Mouse (Mus musculus): ENCODE measurements around the gene Ntrk1. TPM values are rescaled to one million over a fixed set of nuclear protein-coding genes. Genes with fewer than 3 reads are reported as not detected.
"Not testable (repeated sequence)": the region's sequence is repeated elsewhere in the genome, so short reads cannot be mapped to it uniquely, and the experiment has no call there.

The Ntrk1 gene
- total RNA-seq (2021): under 1 TPM; 0.38 to 0.93 TPM

DNA sequence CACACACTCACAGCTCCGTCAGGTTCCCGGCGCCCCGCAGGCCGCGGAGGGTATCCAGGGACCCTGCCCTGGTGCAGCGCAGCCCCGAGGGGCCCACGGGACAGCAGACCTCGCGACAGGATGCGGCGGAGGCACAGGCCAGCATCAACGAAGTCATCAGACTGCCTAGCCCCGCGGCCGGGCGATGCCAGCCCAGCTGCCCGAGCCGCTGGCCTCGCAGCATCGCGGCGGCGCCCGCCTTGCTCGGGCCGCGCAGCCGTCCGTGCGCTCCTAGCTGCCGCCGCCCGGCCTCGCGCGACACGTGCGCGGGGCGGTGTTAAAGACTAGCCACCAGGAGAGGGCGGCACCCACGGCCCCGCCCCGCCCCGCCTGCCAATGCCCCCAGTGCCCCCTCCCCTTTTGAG lies at the start of gene Ntrk1:
Gene Ntrk1 (minus strand): TSS at position 241 of the 404 bp plus-strand sequence.
- intact Hi-C loops (cut with DNase I): no loop called here
- DNase-seq: no peak

GRCm38 (mm10) chr3:87840858-87841257 lies 45.9 kb upstream of the Ntrk1 start:
- intact Hi-C loops (cut with DNase I): no loop called here
- no peak for DNase-seq

- peak; percentile 77 for DNase-seq
- intact Hi-C loops (cut with DNase I): no loop called here
These were observed 43.7 kb upstream of the Ntrk1 start for GRCm38 (mm10) chr3:87838622-87839021.

DNA sequence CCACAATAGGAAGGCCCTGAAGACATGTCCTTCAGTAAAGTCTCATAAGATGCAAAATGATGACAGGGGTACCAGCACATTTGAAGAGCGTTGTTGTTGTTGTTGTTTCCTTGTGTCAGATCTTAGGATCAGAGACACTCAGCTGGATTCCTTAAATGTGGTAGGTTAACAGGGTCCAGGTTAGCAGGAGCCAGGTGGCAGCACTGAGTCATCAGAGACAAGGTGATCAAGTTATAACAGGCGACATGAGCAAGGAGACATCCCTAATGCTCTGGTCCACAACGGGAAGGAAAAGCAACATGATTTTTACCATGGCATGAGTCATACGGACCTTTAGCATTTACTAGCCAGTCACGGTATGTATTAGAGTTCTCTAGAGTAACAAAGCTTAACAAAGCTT lies 38.5 kb upstream of the Ntrk1 start:
- intact Hi-C loops (cut with DNase I): no loop called here
- DNase-seq: no peak

DNA sequence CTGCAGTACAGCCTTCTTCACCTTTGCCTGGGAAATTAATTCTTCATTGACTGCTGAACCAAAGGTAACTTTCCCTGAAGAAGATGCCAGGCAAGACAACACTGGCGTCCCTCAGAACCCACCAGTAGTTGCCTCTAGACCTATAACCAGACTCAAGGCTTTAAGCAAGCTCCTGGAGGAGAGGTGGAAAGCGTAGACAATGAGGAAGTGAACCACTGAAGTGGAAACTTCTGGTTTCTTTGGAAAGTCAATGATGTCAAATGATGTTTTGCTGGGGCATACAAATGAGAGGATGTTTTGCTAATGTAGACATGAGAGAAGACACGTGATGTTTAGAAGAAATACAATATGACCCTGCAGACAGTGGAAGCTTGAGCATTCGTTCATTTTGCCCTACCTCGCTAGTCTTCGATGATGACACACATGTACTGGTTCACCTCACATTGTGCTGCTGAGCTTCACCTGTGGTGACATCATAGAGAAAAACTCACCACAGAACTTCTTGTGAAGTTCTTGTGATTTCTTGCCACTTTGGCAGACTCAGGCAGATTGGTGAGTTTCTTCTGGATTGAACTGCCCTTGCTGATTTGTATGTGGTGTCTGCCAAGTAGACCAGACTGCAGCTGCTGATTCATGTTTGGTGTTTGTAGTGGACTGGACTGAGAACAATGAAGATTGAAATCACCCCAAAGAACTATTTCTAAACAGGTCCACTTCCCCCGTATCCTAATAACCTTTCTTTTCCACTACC lies 37.3 kb upstream of the Ntrk1 start:
- intact Hi-C loops (cut with DNase I): no loop called here
- DNase-seq: no peak

GRCm38 (mm10) chr3:87829025-87829424 lies 34.1 kb upstream of the Ntrk1 start:
- DNase-seq: no peak
- intact Hi-C loops (cut with DNase I): no loop called here

GRCm38 (mm10) chr3:87828435-87828834 lies 33.5 kb upstream of the Ntrk1 start:
- no peak for DNase-seq
- intact Hi-C loops (cut with DNase I): no loop called here

DNA sequence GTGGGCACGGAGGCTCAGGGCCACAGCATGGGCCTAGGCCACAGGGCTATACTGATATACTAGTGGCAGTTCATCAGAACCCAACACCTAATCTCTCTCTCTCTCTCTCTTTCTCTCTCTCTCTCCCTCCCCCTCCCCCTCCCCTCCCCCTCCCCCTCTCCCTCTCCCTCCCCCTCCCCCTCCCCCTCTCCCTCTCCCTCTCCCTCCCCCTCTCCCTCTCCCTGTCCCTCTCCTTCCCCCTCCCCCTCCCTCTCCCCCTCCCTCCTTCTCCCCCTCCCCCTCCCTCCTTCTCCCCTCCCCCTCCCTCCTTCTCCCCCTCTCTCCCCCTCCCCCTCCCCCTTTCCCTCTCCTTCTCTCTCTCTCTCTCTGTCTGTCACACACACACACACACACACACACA lies 29.2 kb upstream of the Ntrk1 start, which contains the start of gene Pear1:
Gene Pear1 (minus strand): TSS at position 101 of the 400 bp plus-strand sequence.
- intact Hi-C loops (cut with DNase I); DNase-seq: not testable (repeated sequence)

GRCm38 (mm10) chr3:87818226-87818625 lies 23.3 kb upstream of the Ntrk1 start:
- no peak for DNase-seq
- intact Hi-C loops (cut with DNase I): no loop called here

DNA sequence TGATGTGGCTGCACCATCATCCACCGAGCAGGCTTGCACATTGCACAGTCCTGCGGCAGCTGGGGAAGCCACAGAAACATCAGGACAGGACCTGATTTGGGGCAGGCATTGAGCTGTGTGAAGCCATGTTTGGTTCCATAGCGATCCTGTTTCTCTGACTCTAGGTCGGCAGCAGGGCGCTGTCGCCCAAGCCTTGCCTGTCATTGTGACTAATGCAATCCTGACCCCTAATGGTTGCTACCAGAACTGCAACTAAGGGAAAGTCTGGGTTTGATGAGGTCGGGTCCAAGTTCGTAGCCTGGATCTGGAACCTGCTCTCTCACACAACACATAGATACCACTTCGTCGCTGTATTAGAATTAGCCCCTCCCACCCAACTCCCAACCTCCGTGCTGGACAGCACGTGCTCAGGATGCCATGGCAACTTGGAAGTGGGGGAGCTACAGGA lies 21.7 kb upstream of the Ntrk1 start:
- peak; percentile 76 for DNase-seq
- intact Hi-C loops (cut with DNase I): no loop called here

- DNase-seq: no peak
- intact Hi-C loops (cut with DNase I): no loop called here
These were observed 21.2 kb upstream of the Ntrk1 start for GRCm38 (mm10) chr3:87816166-87816565.

DNA sequence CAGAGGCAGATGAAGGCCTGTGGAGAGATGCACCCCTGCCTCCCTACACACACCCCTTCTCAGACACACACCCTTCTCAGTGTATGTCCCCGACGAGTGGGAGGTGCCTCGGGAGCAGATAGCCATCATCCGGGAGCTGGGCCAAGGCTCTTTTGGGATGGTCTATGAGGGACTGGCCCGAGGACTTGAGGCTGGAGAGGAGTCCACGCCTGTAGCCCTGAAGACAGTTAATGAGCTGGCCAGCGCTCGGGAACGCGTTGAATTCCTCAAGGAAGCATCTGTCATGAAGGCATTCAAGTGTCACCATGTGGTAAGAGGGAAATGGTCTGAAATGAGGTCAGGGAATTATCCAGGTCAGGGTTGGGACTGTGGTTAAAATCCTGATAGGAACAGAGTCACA lies 17.9 kb upstream of the Ntrk1 start:
- intact Hi-C loops (cut with DNase I): no loop called here

GRCm38 (mm10) chr3:87812413-87812812 lies 17.5 kb upstream of the Ntrk1 start:
- DNase-seq: no peak
- intact Hi-C loops (cut with DNase I): no loop called here

More for the DNA sequence above, 17.9 kb upstream of the Ntrk1 start:
- DNase-seq: no peak

GRCm38 (mm10) chr3:87811297-87811696 lies 16.3 kb upstream of the Ntrk1 start:
- intact Hi-C loops (cut with DNase I): no loop called here
- no peak for DNase-seq

DNA sequence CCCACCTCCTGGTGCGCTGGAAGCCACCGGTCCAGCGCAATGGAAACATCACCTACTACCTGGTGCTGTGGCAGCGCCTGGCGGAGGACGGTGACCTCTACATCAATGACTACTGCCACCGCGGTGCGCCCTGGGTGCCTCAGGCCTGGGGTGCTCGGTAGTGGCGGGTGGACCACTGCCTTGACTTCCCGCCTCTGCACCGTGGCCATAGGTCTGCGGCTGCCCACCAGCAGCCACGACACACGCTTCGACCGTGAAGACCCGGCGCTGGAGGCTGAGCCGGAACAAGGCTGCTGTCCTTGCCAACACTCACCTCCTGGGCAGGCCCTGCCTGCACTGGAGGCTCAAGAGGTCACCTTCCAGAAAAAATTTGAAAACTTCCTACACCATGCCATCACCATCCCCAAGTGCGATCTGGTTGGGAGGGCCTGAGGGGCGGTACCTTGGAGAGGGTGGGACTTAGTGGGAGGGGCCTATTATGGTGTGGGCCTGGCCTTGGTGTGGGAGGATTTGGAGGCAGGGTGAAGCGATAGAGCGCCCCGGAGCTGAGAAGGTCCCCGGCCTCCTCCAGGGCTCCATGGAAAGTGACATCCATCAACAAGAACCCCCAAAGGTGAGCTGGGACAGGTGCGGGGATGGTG lies 14.5 kb upstream of the Ntrk1 start:
- no peak for DNase-seq
- intact Hi-C loops (cut with DNase I): no loop called here

DNA sequence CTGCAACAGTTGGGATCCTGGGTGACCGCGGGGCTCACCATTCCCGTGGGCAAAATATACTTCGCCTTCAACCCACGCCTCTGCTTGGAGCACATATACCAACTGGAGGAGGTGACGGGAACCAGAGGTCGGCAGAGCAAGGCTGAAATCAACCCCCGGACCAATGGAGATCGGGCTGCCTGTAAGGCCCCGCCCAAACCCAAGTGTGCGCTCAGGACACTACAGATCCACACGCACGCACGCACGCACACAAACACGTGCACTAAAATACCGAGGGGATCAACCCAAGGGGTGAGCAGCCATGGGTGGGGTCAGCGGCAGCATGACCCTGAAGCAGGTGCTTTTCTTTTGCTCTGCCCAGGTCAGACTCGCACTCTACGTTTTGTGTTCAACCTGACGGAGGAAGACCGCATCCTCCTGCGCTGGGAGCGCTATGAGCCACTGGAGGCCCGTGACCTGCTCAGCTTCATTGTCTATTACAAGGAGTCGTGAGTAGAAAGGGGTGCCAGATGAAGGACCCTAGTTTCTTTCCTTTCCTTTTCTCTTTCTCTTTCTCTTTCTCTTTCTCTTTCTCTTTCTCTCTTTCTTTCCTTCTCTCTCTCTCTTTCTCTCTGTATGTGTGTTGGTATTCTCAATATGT lies 9.2 kb upstream of the Ntrk1 start:
- no peak for DNase-seq
- intact Hi-C loops (cut with DNase I): no loop called here

GRCm38 (mm10) chr3:87801681-87802080 lies 6.7 kb upstream of the Ntrk1 start:
- peak; percentile 75 for DNase-seq
- intact Hi-C loops (cut with DNase I): no loop called here

GRCm38 (mm10) chr3:87796736-87797334 lies 1.9 kb upstream of the Ntrk1 start, which contains the start of gene Insrr:
Insrr (plus strand) TSS chr3:87796951.
- intact Hi-C loops (cut with DNase I): no loop called here
- DNase-seq: no peak

DNA sequence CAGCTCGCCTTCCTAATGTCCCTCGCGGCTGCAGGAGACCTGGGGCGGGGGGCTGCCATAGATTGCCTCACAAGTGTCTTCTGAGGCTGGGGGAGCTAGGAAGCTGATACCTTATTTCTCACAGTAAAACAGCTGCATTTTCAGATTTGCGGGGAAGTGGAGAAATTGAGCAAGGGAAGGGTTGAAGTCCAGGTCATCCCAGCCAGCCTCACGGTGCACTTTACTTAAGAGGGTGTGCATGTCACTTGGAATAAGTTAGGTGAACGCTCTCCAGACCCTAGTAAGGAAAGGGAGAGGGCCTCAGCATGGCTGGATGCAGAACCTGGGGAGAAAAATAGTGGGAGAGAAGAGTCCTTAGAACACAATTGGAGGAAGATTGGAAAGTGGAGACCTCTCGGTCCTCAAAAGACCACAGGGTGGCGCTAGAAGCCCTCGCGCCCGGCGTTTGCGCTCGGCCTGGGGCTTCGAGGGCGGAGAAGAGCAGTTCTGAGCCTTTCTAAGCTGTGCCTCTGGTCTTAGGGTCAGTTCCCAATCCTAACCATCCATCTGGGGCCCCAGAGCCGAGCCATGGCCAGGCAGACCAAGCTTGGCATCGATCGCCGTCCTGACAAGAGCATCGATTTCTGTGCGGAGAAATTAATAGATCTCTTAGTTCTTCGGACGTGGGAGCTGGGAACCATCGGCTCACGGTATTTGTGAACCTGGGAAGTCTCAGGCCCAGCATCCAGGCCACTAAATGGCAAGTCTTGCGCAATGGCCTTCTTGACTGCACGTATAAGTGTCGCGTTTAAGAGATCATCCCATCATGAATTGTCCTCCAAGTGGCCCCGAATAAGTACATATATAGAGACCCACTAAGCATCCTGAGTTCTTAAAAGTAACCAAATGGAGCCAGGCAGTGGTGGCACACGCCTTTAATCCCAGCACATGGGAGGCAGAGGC lies 645 bp upstream of the Ntrk1 start:
- intact Hi-C loops (cut with DNase I): no loop called here
- DNase-seq: peak; percentile 65

- intact Hi-C loops (cut with DNase I): no loop called here
These were observed 5.2 kb downstream of the Ntrk1 start for GRCm38 (mm10) chr3:87789768-87790167.

More at GRCm38 (mm10) chr3:87789768-87790167, 5.2 kb downstream of the Ntrk1 start:
- peak; percentile 58 for DNase-seq
